Mouse (Mus musculus) forebrain, embryonic 11.5 days (tissue): ENCODE results near the gene Fgf23. TPM values are rescaled to one million over a fixed set of nuclear protein-coding genes. Genes with fewer than 3 reads are reported as not detected.

ENCODE experiments used
- ATAC-seq: fragments of 200-750 bp; cut with Nextera tagmentation; replicated peaks from 2 replicates; pipeline ENCODE4 v1.8.0; 2017; ENCODE audit warnings: moderate TSS enrichment; ENCODE audit not compliant: low FRiP score
- DNase-seq: peaks from one replicate; pipeline ENCODE4 v3.0.0-alpha.2; 2017; ENCODE audit warnings: low spot score
- H3K27ac ChIP-seq: fragments of 300-500 bp; sonication (generic); 2 replicates; pipeline ENCODE4 v1.5.1; 2014; ENCODE audit warnings: low read depth, low read length
- H3K27me3 ChIP-seq: fragments of 300-500 bp; sonication (generic); 2 replicates; pipeline ENCODE4 v1.6.1; 2014; ENCODE audit warnings: mild to moderate bottlenecking, low read length, mixed read lengths; ENCODE audit not compliant: control insufficient read depth, insufficient read depth
- H3K36me3 ChIP-seq: fragments of 300-500 bp; sonication (generic); 2 replicates; pipeline ENCODE4 v1.6.1; 2014; ENCODE audit warnings: mild to moderate bottlenecking, low read length, moderate library complexity, mixed read lengths; ENCODE audit not compliant: control insufficient read depth, insufficient read depth
- H3K4me1 ChIP-seq: fragments of 300-500 bp; sonication (generic); replicated peaks from 2 replicates; pipeline ENCODE4 v1.6.1; 2014; ENCODE audit warnings: low read length, mixed read lengths; ENCODE audit not compliant: control insufficient read depth, insufficient read depth
- H3K4me2 ChIP-seq: fragments of 300-500 bp; sonication (generic); 2 replicates; pipeline ENCODE4 v1.6.1; 2014; ENCODE audit warnings: low read depth, mild to moderate bottlenecking, low read length, moderate library complexity, mixed read lengths; ENCODE audit not compliant: severe bottlenecking
- H3K4me3 ChIP-seq: fragments of 300-500 bp; sonication (generic); 2 replicates; pipeline ENCODE4 v1.5.1; 2014; ENCODE audit warnings: low read depth, low read length
- H3K9ac ChIP-seq: fragments of 300-500 bp; sonication (generic); 2 replicates; pipeline ENCODE4 v1.6.1; 2014; ENCODE audit warnings: low read length
- H3K9me3 ChIP-seq: fragments of 300-500 bp; sonication (generic); 2 replicates; pipeline ENCODE4 v1.6.1; 2016; ENCODE audit warnings: low read length, mixed read lengths; ENCODE audit not compliant: control insufficient read depth
- WGBS: fragments of 180-500 bp; shearing (Covaris S2); extraction: QIAGEN DNeasy Blood & Tissue Kit; methylation state at CpG from one replicate; pipeline ENCODE4 v1.1.7; 2014; 5-methylcytosine and 5-hydroxymethylcytosine counted together
- polyA plus RNA-seq: library from polyadenylated mRNA; unstranded; fragments of >200 nt; fragmentation: Nextera tagmentation; extraction: Ambion mirVana; gene quantifications from 2 replicates; pipeline ENCODE4 v1.2.1, GENCODE M21; 2014

The Fgf23 gene
- polyA plus RNA-seq, 1 experiment from 2014 or later = not detected

DNA sequence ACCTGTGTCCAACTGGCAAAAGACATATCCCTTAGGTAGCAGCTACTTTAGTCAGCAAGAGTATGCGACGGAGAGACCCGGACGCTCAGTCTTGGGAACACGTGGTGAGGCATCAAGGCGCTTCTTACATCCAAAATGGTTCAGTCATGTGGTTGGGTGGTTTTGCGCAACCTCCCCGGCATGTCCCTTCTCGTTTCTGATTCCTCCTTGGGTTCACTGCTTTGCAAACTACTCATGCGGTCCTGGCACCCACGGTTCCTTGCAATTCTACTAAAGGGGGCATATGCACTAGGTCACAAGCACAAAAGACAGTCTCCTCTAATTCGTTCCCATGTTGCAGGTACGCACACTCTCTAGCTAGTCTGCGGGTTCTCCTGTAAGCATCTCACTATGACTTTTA is 57.0 kb downstream of the Fgf23 start:
- Histone ChIP-seq H3K36me3 (no peaks in the 10 kb centered on the region; the same call in 1 of the 2 replicates), H3K27ac (no peak overlapping the region), H3K4me3 (no peak overlapping the region), H3K4me1 (peaks cover 9% of the 10 kb centered on the region; the same call in 1 of the 2 replicates), H3K9ac (no peak overlapping the region), H3K9me3 (no peaks in the 10 kb centered on the region), H3K27me3 (no peaks in the 10 kb centered on the region; the same call in 1 of the 2 replicates), H3K4me2 (no peak overlapping the region)
- DNase-seq (no peak), ATAC-seq (no peak)
- 96% methylated on average over 14 of the region's 14 CpGs for WGBS

GRCm38 (mm10) chr6:127130377-127130776 is 57.7 kb downstream of the Fgf23 start:
- H3K9ac ChIP-seq = no peak overlapping the region
- no peaks in the 10 kb centered on the region for H3K9me3 ChIP-seq
- no peak for DNase-seq
- 73% methylated on average over 13 of the region's 13 CpGs for WGBS
- no peaks in the 10 kb centered on the region; the same call in 1 of the 2 replicates for H3K27me3 ChIP-seq
- H3K4me1 ChIP-seq = peaks cover 9% of the 10 kb centered on the region; the same call in 1 of the 2 replicates
- no peaks in the 10 kb centered on the region; the same call in 1 of the 2 replicates for H3K36me3 ChIP-seq
- H3K4me3 ChIP-seq = no peak overlapping the region
- no peak for ATAC-seq
- H3K4me2 ChIP-seq = no peak overlapping the region
- no peak overlapping the region for H3K27ac ChIP-seq

Other genes with a start within 250 kb of the Fgf23 start
- gene Ndufa9, start 223.8 kb upstream of the Fgf23 start, polyA plus RNA-seq = 161 and 183 TPM in 2 replicates
- gene Akap3, start 219.8 kb upstream of the Fgf23 start, polyA plus RNA-seq = 0.12 TPM in 1 of 2 replicates, not detected in the other
- gene Dyrk4, start 151.1 kb upstream of the Fgf23 start, polyA plus RNA-seq = not detected in 2 replicates
- gene Rad51ap1, start 133.3 kb upstream of the Fgf23 start, polyA plus RNA-seq = 82.0 and 104 TPM in 2 replicates
- 19.7 and 19.8 TPM in 2 replicates for gene D6Wsu163e, start 132.9 kb upstream of the Fgf23 start, polyA plus RNA-seq
- gene Fgf6, start 57.3 kb upstream of the Fgf23 start, polyA plus RNA-seq = not detected in 2 replicates
- gene Tigar, start 36.7 kb downstream of the Fgf23 start, polyA plus RNA-seq = 5.3 and 6.8 TPM in 2 replicates
- 1,258 and 1,292 TPM in 2 replicates for gene Ccnd2, start 79.3 kb downstream of the Fgf23 start, polyA plus RNA-seq